Mouse (Mus musculus) stomach, embryonic 14.5 days (tissue): Measurements from ENCODE around the gene Ccnd1. TPM values are rescaled to one million over a fixed set of nuclear protein-coding genes. Genes with fewer than 3 reads are reported as not detected.
"Not testable (repeated sequence)": the region's sequence is repeated elsewhere in the genome, so short reads cannot be mapped to it uniquely, and the experiment has no call there.

Source experiments
- ATAC-seq: fragments of 200-750 bp; cut with Nextera tagmentation; 2 replicates; pipeline ENCODE4 v1.8.0; 2017; ENCODE audit warnings: low read depth, moderate TSS enrichment; ENCODE audit not compliant: insufficient number of reproducible peaks, insufficient read depth, low FRiP score
- H3K27ac ChIP-seq: fragments of 300-500 bp; sonication (generic); 2 replicates; pipeline ENCODE4 v1.5.1; 2014; ENCODE audit warnings: mild to moderate bottlenecking, low read length, moderate library complexity, mixed read lengths
- H3K27me3 ChIP-seq: fragments of 300-500 bp; sonication (generic); 2 replicates; pipeline ENCODE4 v1.6.1; 2014; ENCODE audit warnings: low read length, control low read depth, mixed read lengths; ENCODE audit not compliant: control insufficient read depth, insufficient read depth
- H3K36me3 ChIP-seq: fragments of 300-500 bp; sonication (generic); 2 replicates; pipeline ENCODE4 v1.6.1; 2014; ENCODE audit warnings: mild to moderate bottlenecking, control low read depth, low read length, moderate library complexity, mixed read lengths; ENCODE audit not compliant: control insufficient read depth, insufficient read depth
- H3K4me1 ChIP-seq: fragments of 300-500 bp; sonication (generic); 2 replicates; pipeline ENCODE4 v1.6.1; 2014; ENCODE audit warnings: low read length, control low read depth, mixed read lengths; ENCODE audit not compliant: control insufficient read depth, insufficient read depth
- H3K4me2 ChIP-seq: fragments of 300-500 bp; sonication (generic); replicated peaks from 2 replicates; pipeline ENCODE4 v1.6.1; 2014; ENCODE audit warnings: low read depth, low read length, control low read depth
- H3K4me3 ChIP-seq: fragments of 300-500 bp; sonication (generic); 2 replicates; pipeline ENCODE4 v1.5.1; 2014; ENCODE audit warnings: low read depth, low read length, control low read depth
- H3K9ac ChIP-seq: fragments of 300-500 bp; sonication (generic); replicated peaks from 2 replicates; pipeline ENCODE4 v1.6.1; 2014; ENCODE audit warnings: low read depth, mild to moderate bottlenecking, control low read depth, low read length, moderate library complexity, mixed read lengths
- H3K9me3 ChIP-seq: fragments of 300-500 bp; sonication (generic); 2 replicates; pipeline ENCODE4 v1.6.1; 2016; ENCODE audit warnings: low read depth, low read length, control low read depth; ENCODE audit not compliant: control insufficient read depth
- WGBS: fragments of 180-500 bp; shearing (Covaris S2); extraction: QIAGEN DNeasy Blood & Tissue Kit; methylation state at CpG from one replicate; pipeline ENCODE4 v1.1.7; 2014; 5-methylcytosine and 5-hydroxymethylcytosine counted together
- polyA plus RNA-seq: library from polyadenylated mRNA; unstranded; fragments of >200 nt; fragmentation: Nextera tagmentation; extraction: Ambion mirVana; gene quantifications from 2 replicates; pipeline ENCODE4 v1.2.1, GENCODE M21; 2014

Gene Ccnd1
- polyA plus RNA-seq, 1 experiment from 2014 or later: 82.9 TPM

DNA sequence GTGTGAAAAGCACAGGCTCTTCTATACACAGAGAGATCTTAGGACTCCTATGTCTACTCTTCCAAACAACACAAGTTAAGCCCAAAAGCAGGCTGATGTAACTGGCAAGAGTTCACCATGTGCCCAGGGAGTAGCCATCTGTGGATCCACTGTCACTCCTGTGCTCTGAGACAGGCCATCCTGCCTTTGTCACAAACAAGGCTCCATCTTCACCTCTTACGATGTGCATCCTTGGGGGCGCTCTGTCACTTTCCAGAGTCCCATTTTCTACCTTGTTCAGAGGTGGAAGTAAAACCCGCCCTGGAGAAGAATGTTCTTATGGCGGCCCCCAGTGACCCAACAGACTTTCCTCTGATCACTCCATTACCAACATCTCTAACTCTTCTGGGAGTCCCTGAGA lies 45.0 kb downstream of the Ccnd1 start:
- no peak for ATAC-seq
- H3K9me3 ChIP-seq: no peaks in the 10 kb centered on the region
- H3K4me1 ChIP-seq: peaks cover 17% of the 10 kb centered on the region; the same call in 1 of the 2 replicates
- H3K27me3 ChIP-seq: peaks cover 32% of the 10 kb centered on the region
- H3K27ac ChIP-seq: no peak overlapping the region
- H3K4me3 ChIP-seq: no peak overlapping the region
- WGBS: 4% methylated on average over 4 of the region's 4 CpGs
- no peak overlapping the region for H3K4me2 ChIP-seq
- H3K36me3 ChIP-seq: no peaks in the 10 kb centered on the region
- no peak overlapping the region for H3K9ac ChIP-seq

DNA sequence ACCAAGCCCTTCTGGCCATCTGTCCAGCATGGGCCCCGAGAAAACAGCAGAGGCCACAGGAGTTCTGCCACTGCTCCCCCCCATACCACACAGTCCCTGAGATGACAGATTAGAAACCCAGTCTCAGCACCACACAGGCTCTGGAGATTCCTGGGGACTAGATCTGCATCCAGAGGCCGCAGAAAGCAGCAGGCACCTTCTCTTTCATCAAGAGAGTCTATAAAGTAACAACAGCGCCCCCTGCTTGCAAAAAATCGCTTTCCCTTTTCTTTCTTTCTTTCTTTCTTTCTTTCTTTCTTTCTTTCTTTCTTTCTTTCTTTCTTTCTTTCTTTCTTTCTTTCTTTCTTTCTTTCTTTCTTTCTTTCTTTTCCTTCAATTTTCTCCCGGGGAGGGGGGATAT lies 45.5 kb downstream of the Ccnd1 start:
- H3K4me2 ChIP-seq: no peak overlapping the region
- WGBS: 3% methylated on average over 5 of the region's 5 CpGs
- H3K9ac ChIP-seq: no peak overlapping the region
- no peaks in the 10 kb centered on the region for H3K9me3 ChIP-seq
- no peak for ATAC-seq
- H3K27me3 ChIP-seq: peaks cover 32% of the 10 kb centered on the region
- H3K4me3 ChIP-seq: no peak overlapping the region
- no peak overlapping the region for H3K27ac ChIP-seq
- no peaks in the 10 kb centered on the region for H3K36me3 ChIP-seq
- H3K4me1 ChIP-seq: peaks cover 17% of the 10 kb centered on the region; the same call in 1 of the 2 replicates

DNA sequence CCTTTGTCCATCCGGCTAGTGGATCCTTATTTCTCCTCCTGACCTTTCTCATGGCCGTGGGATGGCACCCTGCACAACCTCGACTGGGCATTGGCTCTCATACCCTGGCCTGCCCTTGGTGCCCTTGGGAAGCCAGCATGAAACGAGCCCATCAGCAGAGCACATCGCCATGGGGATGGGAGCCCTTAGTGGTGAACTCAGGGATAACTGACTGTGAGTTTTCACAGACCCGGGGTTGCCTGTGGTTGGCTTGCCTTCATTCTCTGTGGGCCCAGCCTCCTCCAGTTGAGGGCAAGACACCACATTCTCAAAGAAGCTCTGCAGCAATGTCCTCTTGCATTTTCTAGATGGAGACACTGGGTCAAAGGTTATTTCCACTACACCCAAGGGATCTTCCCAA lies 47.4 kb downstream of the Ccnd1 start:
- Histone ChIP-seq H3K36me3 (no peaks in the 10 kb centered on the region), H3K27me3 (peaks cover 26% of the 10 kb centered on the region), H3K4me1 (peaks cover 17% of the 10 kb centered on the region; the same call in 1 of the 2 replicates), H3K9me3 (no peaks in the 10 kb centered on the region; the same call in 1 of the 2 replicates), H3K27ac (no peak overlapping the region), H3K4me3 (no peak overlapping the region), H3K4me2 (no peak overlapping the region), H3K9ac (no peak overlapping the region)
- WGBS: 59% methylated on average over 6 of the region's 6 CpGs
- no peak for ATAC-seq

DNA sequence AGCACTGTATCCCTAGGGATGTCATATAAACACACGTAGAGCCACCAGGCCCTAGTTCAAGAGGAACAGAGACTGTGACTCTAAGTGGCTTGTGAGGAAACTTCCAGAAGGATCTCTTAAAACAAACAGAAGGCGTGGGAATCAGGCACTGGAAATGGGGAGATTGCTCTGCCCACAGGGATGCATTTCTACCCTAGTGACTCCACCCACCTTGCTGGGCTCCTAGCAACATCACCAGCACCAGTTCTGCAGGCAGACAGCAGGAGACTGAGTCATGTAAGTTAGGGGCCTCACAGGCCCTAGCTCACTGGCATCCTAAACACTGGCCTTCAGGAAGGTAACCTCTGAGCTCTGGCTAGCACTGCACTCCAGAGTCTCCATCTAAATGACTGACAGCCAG lies 47.9 kb downstream of the Ccnd1 start:
- Histone ChIP-seq H3K27me3 (peaks cover 21% of the 10 kb centered on the region), H3K4me2 (no peak overlapping the region), H3K4me3 (no peak overlapping the region), H3K4me1 (peaks cover 13% of the 10 kb centered on the region; the same call in 1 of the 2 replicates), H3K9me3 (no peaks in the 10 kb centered on the region; the same call in 1 of the 2 replicates), H3K9ac (no peak overlapping the region), H3K27ac (no peak overlapping the region), H3K36me3 (no peaks in the 10 kb centered on the region)
- WGBS: 73% methylated on average over 2 of the region's 2 CpGs
- no peak for ATAC-seq

DNA sequence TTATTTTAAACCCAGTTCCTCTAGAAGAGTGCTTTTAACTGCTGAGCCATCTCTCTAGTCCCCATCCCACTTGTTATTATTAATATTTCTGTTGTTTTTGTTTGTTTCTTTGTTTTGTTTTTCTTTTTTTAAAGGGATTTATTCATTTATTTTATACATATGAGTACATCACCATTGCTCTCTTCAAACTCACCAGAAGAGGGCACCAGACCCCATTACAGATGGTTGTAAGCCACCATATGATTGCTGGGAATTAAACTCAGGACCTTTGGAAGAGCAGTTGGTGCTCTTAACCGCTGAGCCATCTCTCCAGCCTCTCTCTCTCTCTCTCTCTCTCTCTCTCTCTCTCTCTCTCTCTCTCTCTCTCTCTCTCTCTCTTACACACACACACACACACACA lies 49.1 kb downstream of the Ccnd1 start:
- WGBS: 86% methylated on average over 1 of the region's 1 CpGs
- not testable (repeated sequence) for ATAC-seq, H3K4me2 ChIP-seq, H3K27ac ChIP-seq, H3K4me3 ChIP-seq, H3K4me1 ChIP-seq, H3K36me3 ChIP-seq, H3K9ac ChIP-seq, H3K9me3 ChIP-seq
- peaks cover 10% of the 10 kb centered on the region for H3K27me3 ChIP-seq

DNA sequence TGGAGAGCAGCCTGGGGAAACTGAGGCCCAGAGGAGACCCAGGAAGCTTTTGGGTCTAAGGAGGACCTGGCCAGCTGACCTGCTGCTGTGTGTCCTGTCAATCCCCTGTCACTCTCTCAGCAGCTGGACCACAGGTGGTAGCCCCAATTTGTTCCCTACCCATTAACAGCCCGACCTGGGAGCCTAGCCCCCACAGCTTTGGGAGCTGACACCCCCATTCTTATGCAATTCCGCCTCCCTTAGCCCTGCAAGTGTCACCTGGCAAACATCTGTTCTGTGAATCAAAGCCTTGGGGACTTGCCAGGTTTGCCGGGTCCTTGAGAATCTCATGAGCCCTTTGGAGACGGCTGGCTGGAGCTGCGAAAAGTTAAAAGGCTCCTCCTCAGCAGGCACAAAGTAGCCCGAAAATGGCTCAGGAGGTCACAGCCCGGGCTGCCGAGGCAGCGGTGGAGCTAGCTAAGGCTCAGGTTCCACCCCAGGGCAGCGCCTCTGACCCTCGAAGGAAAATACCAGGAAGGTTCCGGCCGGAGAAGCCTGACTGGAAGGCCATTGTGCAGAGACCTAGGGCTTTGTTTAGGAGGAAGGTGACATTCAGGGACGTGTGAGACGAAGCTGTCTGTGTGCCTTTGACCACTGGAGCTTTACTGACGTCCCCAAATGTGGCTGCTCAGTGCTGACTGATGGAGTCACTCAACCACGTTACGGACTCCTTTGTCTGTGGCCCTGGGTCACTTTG lies 51.0 kb downstream of the Ccnd1 start:
- Histone ChIP-seq H3K27ac (no peak overlapping the region), H3K4me3 (no peak overlapping the region), H3K36me3 (no peaks in the 10 kb centered on the region), H3K27me3 (no peaks in the 10 kb centered on the region), H3K9ac (no peak overlapping the region), H3K4me1 (no peaks in the 10 kb centered on the region), H3K4me2 (no peak overlapping the region), H3K9me3 (no peaks in the 10 kb centered on the region; the same call in 1 of the 2 replicates)
- ATAC-seq: no peak
- 11% methylated on average over 18 of the region's 18 CpGs for WGBS

DNA sequence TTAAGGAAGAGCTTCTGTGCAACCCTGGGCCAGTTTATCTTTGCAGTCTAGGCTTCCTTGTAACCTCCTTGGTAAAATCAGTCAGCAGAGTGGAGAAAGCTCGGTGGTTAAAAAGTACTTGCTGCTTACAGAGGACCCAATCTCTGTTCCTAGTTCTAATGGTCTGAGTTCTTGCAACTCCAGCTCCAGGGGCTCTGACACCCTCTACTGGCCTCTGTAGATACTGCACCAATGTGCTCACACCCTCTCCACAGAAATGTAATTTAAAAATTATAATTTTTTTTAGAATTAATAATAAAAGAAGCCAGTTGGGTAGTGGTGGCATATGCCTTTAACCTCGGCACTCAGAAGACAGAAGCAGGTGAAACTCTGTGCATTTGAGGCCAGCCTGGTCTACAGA lies 52.1 kb downstream of the Ccnd1 start:
- Histone ChIP-seq H3K4me2 (no peak overlapping the region), H3K27me3 (no peaks in the 10 kb centered on the region), H3K27ac (no peak overlapping the region), H3K36me3 (no peaks in the 10 kb centered on the region), H3K9ac (no peak overlapping the region), H3K9me3 (no peaks in the 10 kb centered on the region; the same call in 1 of the 2 replicates), H3K4me1 (peaks cover 3% of the 10 kb centered on the region; the same call in 1 of the 2 replicates), H3K4me3 (no peak overlapping the region)
- WGBS: 85% methylated on average over 2 of the region's 2 CpGs
- ATAC-seq: no peak

DNA sequence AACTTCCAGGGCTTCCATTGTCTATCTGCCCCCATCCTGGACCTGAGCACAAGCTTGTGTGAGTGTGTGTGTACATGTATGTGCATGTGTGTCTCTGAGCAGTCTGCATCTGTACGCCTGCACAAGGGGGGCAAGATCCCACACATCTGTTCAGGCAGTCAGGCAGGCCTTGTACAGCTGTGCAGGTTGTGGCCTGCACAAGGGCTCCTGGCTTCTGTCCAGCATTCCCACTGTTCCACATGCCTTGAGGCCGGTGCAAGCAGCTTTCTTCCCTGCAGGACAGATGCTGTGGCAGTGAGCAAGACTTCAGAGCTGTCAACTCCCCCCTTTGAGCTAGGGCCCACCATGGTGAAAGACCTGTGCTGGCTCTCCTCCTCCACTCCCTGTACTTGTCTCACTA lies 56.6 kb downstream of the Ccnd1 start:
- H3K36me3 ChIP-seq: no peaks in the 10 kb centered on the region
- no peak overlapping the region for H3K9ac ChIP-seq
- no peaks in the 10 kb centered on the region for H3K27me3 ChIP-seq
- H3K27ac ChIP-seq: no peak overlapping the region
- 15% methylated on average over 2 of the region's 2 CpGs for WGBS
- peaks cover 3% of the 10 kb centered on the region; the same call in 1 of the 2 replicates for H3K4me1 ChIP-seq
- no peak overlapping the region for H3K4me3 ChIP-seq
- H3K4me2 ChIP-seq: no peak overlapping the region
- ATAC-seq: peak; percentile 49; the same call in 1 of the 2 replicates
- H3K9me3 ChIP-seq: no peaks in the 10 kb centered on the region; the same call in 1 of the 2 replicates
